Mouse (Mus musculus): ENCODE data around the gene Myh2. TPM values are rescaled to one million over a fixed set of nuclear protein-coding genes. Genes with fewer than 3 reads are reported as not detected.

Gene Myh2
- total RNA-seq (2021), result under 1 TPM; 0.50 to 0.57 TPM

- intact Hi-C loops (cut with DNase I), result no loop called here
- no peak for DNase-seq (ENCODE audit: low spot score in 2 of 2)
Observed at GRCm38 (mm10) chr11:67170727-67171126, at the start of gene Myh2. Gene Myh2, plus strand, starts transcription at chr11:67171027.

GRCm38 (mm10) chr11:67124943-67125342, 45.9 kb upstream of the Myh2 start:
- DNase-seq (ENCODE audit: low spot score in 2 of 2), result no peak
- intact Hi-C loops (cut with DNase I), result loop anchor here (1.0 to 2.0 kb wide), 2 partner anchors 39 to 104 kb away; no protein-coding TSS in a partner anchor

- intact Hi-C loops (cut with DNase I), result loop anchor here (1.0 to 2.0 kb wide), 2 partner anchors 39 to 103 kb away; no protein-coding TSS in a partner anchor
- DNase-seq (ENCODE audit: low spot score in 2 of 2), result peak; percentile 66 to 97
Observed at GRCm38 (mm10) chr11:67125361-67125760, 45.5 kb upstream of the Myh2 start.

GRCm38 (mm10) chr11:67133526-67133925, 37.3 kb upstream of the Myh2 start:
- DNase-seq (ENCODE audit: low spot score in 2 of 2), result no peak
- intact Hi-C loops (cut with DNase I), result no loop called here

- intact Hi-C loops (cut with DNase I), result no loop called here
Observed at GRCm38 (mm10) chr11:67134654-67135053, 36.2 kb upstream of the Myh2 start.

GRCm38 (mm10) chr11:67135532-67135931, 35.3 kb upstream of the Myh2 start:
- no peak for DNase-seq (ENCODE audit: low spot score in 2 of 2)
- intact Hi-C loops (cut with DNase I), result no loop called here

More at GRCm38 (mm10) chr11:67134654-67135053, 36.2 kb upstream of the Myh2 start:
- DNase-seq (ENCODE audit: low spot score in 2 of 2), result no peak

GRCm38 (mm10) chr11:67139556-67139955, 31.3 kb upstream of the Myh2 start:
- intact Hi-C loops (cut with DNase I), result no loop called here
- no peak for DNase-seq (ENCODE audit: low spot score in 2 of 2)

GRCm38 (mm10) chr11:67140175-67140574, 30.7 kb upstream of the Myh2 start:
- peak in 1 of 2 experiments; percentile 58 for DNase-seq (ENCODE audit: low spot score in 2 of 2)
- intact Hi-C loops (cut with DNase I), result no loop called here

- DNase-seq (ENCODE audit: low spot score in 2 of 2), result no peak
- intact Hi-C loops (cut with DNase I), result no loop called here
Observed at GRCm38 (mm10) chr11:67141031-67141430, 29.8 kb upstream of the Myh2 start.

GRCm38 (mm10) chr11:67142047-67142446, 28.8 kb upstream of the Myh2 start:
- no peak for DNase-seq (ENCODE audit: low spot score in 2 of 2)
- intact Hi-C loops (cut with DNase I), result no loop called here

GRCm38 (mm10) chr11:67143065-67143464, 27.8 kb upstream of the Myh2 start:
- DNase-seq (ENCODE audit: low spot score in 2 of 2), result no peak
- intact Hi-C loops (cut with DNase I), result no loop called here

- DNase-seq (ENCODE audit: low spot score in 2 of 2), result no peak
- intact Hi-C loops (cut with DNase I), result no loop called here
Observed at GRCm38 (mm10) chr11:67143863-67144498, 26.8 kb upstream of the Myh2 start.

GRCm38 (mm10) chr11:67144559-67145265, 26.1 kb upstream of the Myh2 start:
- intact Hi-C loops (cut with DNase I), result no loop called here
- DNase-seq (ENCODE audit: low spot score in 2 of 2), result no peak

- no peak for DNase-seq (ENCODE audit: low spot score in 2 of 2)
- intact Hi-C loops (cut with DNase I), result no loop called here
Observed at GRCm38 (mm10) chr11:67145482-67146408, 25.1 kb upstream of the Myh2 start.

GRCm38 (mm10) chr11:67146409-67147282, 24.2 kb upstream of the Myh2 start:
- intact Hi-C loops (cut with DNase I), result no loop called here
- DNase-seq (ENCODE audit: low spot score in 2 of 2), result no peak

- no peak for DNase-seq (ENCODE audit: low spot score in 2 of 2)
- intact Hi-C loops (cut with DNase I), result no loop called here
Observed at GRCm38 (mm10) chr11:67147283-67147921, 23.4 kb upstream of the Myh2 start.

GRCm38 (mm10) chr11:67148286-67149012, 22.4 kb upstream of the Myh2 start:
- intact Hi-C loops (cut with DNase I), result no loop called here

GRCm38 (mm10) chr11:67150237-67150636, 20.6 kb upstream of the Myh2 start:
- intact Hi-C loops (cut with DNase I), result no loop called here

More at GRCm38 (mm10) chr11:67148286-67149012, 22.4 kb upstream of the Myh2 start:
- DNase-seq (ENCODE audit: low spot score in 2 of 2), result no peak

More at GRCm38 (mm10) chr11:67150237-67150636, 20.6 kb upstream of the Myh2 start:
- DNase-seq (ENCODE audit: low spot score in 2 of 2), result no peak
